Mouse (Mus musculus) heart, adult 2 months (tissue): ENCODE measurements around the gene Map3k10.

Experiments
- CTCF ChIP-seq: fragments of 200-600 bp; IDR thresholded peaks from 2 replicates; pipeline ENCODE4 v1.8.1; 2022; ENCODE audit warnings: antibody characterized with exemption, mild to moderate bottlenecking, moderate library complexity
- EP300 ChIP-seq: fragments of 200-500 bp; IDR thresholded peaks from 2 replicates; pipeline ENCODE4 v1.6.1; 2011; ENCODE audit warnings: low read depth, low read length, control low read depth; ENCODE audit not compliant: insufficient read depth
- POLR2A ChIP-seq: fragments of 200-500 bp; IDR thresholded peaks from 2 replicates; pipeline ENCODE4 v1.6.1; 2011; ENCODE audit warnings: mild to moderate bottlenecking, low read depth, low read length, control low read depth; ENCODE audit not compliant: insufficient read depth

DNA sequence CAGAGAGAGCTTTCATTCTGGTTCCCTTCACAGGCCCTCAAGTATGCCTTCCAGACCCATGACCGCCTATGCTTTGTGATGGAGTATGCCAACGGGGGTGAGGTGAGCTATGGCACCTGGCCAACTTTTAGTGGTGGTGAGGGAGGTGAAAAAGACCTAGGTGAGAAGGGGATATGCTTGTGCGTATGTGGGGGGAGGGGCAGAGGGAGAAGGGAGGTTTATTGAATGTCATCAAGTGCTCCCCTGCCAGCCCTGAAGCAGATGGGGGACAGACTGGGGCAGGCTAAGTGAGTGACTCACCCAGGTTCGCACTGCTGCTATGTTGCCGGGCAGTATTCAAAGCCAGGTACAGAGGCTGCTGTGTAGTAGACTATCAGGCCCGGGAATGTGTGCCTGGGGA is 41.2 kb downstream of the Map3k10 start:
- TF ChIP-seq CTCF (no peak), POLR2A (no peak), EP300 (no peak)
